Mouse (Mus musculus): ENCODE measurements around the gene Syngr4. TPM values are rescaled to one million over a fixed set of nuclear protein-coding genes. Genes with fewer than 3 reads are reported as not detected.

The Syngr4 gene
- total and polyA plus RNA-seq, 2 experiments: not detected

DNA sequence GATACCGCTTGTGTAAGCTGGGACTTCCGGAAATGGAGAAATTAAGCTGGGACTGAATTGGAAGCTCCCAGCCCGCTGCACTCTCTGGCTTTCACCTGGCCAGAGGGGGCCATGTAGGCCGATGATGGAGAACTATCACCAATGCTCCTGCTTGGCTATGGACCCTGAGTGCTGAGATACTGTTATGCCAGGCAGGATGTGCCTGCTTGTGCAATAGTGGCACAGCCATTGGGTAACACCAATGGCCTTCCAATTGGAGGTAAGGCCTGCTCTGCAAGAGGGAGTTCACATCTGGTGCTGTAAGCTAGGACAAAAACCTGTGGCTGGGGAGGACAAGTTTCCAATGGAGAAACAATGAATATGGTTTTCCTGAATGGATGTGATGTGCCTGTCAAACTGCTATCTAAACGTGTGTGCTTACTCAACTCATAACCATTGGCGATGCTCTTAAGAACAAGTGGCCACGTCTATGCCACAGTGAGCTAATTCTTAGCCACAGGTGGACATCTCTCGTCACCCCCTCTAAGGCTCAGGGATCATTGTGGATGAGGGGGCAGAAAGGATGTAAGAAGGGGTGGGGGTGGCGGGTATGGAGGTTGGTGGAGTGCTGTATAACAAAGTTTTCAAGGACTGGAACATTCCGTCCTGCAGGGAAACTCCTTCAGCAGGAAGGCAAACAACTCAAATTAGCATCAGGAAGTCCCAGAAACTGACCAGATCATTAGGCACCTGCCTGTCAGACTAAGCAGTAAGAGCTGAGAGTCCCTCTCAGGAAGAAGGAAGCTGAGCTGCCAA lies 53.4 kb downstream of the Syngr4 start:
- no peaks in the 10 kb centered on the region for H3K27me3 ChIP-seq (ENCODE audit: control insufficient read depth, insufficient read depth, low read length)
- 91% methylated on average over 10 of the region's 10 CpGs for WGBS
- H3K4me3 ChIP-seq (ENCODE audit: insufficient read depth, low read depth, low read length): no peak overlapping the region
- no peaks in the 10 kb centered on the region for H3K4me1 ChIP-seq (ENCODE audit: control insufficient read depth, insufficient read depth, low read length)
- no peak overlapping the region for H3K27ac ChIP-seq (replicated peaks; ENCODE audit: insufficient read depth, low read depth, low read length)
- TF ChIP-seq CTCF (IDR thresholded peaks at IDR 0.05; ENCODE audit: low read depth, low read length): no peak
- TF ChIP-seq POLR2A (IDR thresholded peaks at IDR 0.05; ENCODE audit: extremely low read depth, insufficient read depth, low read length): no peak
- H3K9ac ChIP-seq (ENCODE audit: low read depth, low read length): no peak overlapping the region
- DNase-seq (ENCODE audit: extremely low read depth, low read depth, low spot score): no peak
- no peaks in the 10 kb centered on the region for H3K79me2 ChIP-seq (ENCODE audit: control insufficient read depth, insufficient read depth, low read length)
- no peaks in the 10 kb centered on the region for H3K36me3 ChIP-seq (ENCODE audit: control insufficient read depth, insufficient read depth, low read length)

Other genes with a start within 250 kb of the Syngr4 start
- gene Fut2, start 230.3 kb downstream of the Syngr4 start, total RNA-seq (2014; rRNA removed): 0.18 TPM in 1 of 2 replicates, not detected in the other
- gene Fut2, start 230.3 kb downstream of the Syngr4 start, polyA plus RNA-seq (2012; rRNA removed): 0.05 and 0.14 TPM in 2 replicates
- gene Ntn5, start 212.7 kb downstream of the Syngr4 start, total RNA-seq (2014; rRNA removed): not detected in 2 replicates
- not detected in 2 replicates for gene Ntn5, start 212.7 kb downstream of the Syngr4 start, polyA plus RNA-seq (2012; rRNA removed)
- not detected in 2 replicates for gene Sec1, start 202.3 kb downstream of the Syngr4 start, total RNA-seq (2014; rRNA removed)
- not detected in 2 replicates for gene Sec1, start 202.3 kb downstream of the Syngr4 start, polyA plus RNA-seq (2012; rRNA removed)
- 0.09 and 0.13 TPM in 2 replicates for gene Car11, start 196.9 kb downstream of the Syngr4 start, total RNA-seq (2014; rRNA removed)
- gene Car11, start 196.9 kb downstream of the Syngr4 start, polyA plus RNA-seq (2012; rRNA removed): 0.59 and 1.6 TPM in 2 replicates
- gene Dbp, start 191.6 kb downstream of the Syngr4 start, total RNA-seq (2014; rRNA removed): 93.0 and 110 TPM in 2 replicates
- 8.6 and 17.0 TPM in 2 replicates for gene Dbp, start 191.6 kb downstream of the Syngr4 start, polyA plus RNA-seq (2012; rRNA removed)
- 436 and 542 TPM in 2 replicates for gene Rpl18, start 181.3 kb downstream of the Syngr4 start, total RNA-seq (2014; rRNA removed)
- gene Rpl18, start 181.3 kb downstream of the Syngr4 start, polyA plus RNA-seq (2012; rRNA removed): 366 and 534 TPM in 2 replicates
- 13.4 and 15.2 TPM in 2 replicates for gene Sphk2, start 178.7 kb downstream of the Syngr4 start, total RNA-seq (2014; rRNA removed)
- 62.9 and 80.1 TPM in 2 replicates for gene Sphk2, start 178.7 kb downstream of the Syngr4 start, polyA plus RNA-seq (2012; rRNA removed)
- 0.18 TPM in 1 of 2 replicates, not detected in the other for gene Fam83e, start 175.5 kb downstream of the Syngr4 start, total RNA-seq (2014; rRNA removed)
- gene Fam83e, start 175.5 kb downstream of the Syngr4 start, polyA plus RNA-seq (2012; rRNA removed): 0.05 and 0.10 TPM in 2 replicates
- not detected in 2 replicates for gene Spaca4, start 170.9 kb downstream of the Syngr4 start, total RNA-seq (2014; rRNA removed)
- gene Spaca4, start 170.9 kb downstream of the Syngr4 start, polyA plus RNA-seq (2012; rRNA removed): not detected in 2 replicates
- not detected in 2 replicates for gene Lmtk3, start 113.0 kb downstream of the Syngr4 start, total RNA-seq (2014; rRNA removed)
- gene Lmtk3, start 113.0 kb downstream of the Syngr4 start, polyA plus RNA-seq (2012; rRNA removed): 0.02 TPM in 1 of 2 replicates, not detected in the other
- gene Sult2b1, start 112.0 kb downstream of the Syngr4 start, total RNA-seq (2014; rRNA removed): not detected in 2 replicates
- 0.10 TPM in 1 of 2 replicates, not detected in the other for gene Sult2b1, start 112.0 kb downstream of the Syngr4 start, polyA plus RNA-seq (2012; rRNA removed)
- 18.1 and 20.9 TPM in 2 replicates for gene Cyth2, start 82.1 kb downstream of the Syngr4 start, total RNA-seq (2014; rRNA removed)
- gene Cyth2, start 82.1 kb downstream of the Syngr4 start, polyA plus RNA-seq (2012; rRNA removed): 14.2 and 14.8 TPM in 2 replicates
- 0.07 TPM in 1 of 2 replicates, not detected in the other for gene Kcnj14, start 71.9 kb downstream of the Syngr4 start, total RNA-seq (2014; rRNA removed)
- 0.11 TPM in 1 of 2 replicates, not detected in the other for gene Kcnj14, start 71.9 kb downstream of the Syngr4 start, polyA plus RNA-seq (2012; rRNA removed)
- 5.3 and 6.8 TPM in 2 replicates for gene Grwd1, start 65.8 kb downstream of the Syngr4 start, total RNA-seq (2014; rRNA removed)
- 7.5 and 11.0 TPM in 2 replicates for gene Grwd1, start 65.8 kb downstream of the Syngr4 start, polyA plus RNA-seq (2012; rRNA removed)
- 68.9 and 85.4 TPM in 2 replicates for gene Kdelr1, start 23.9 kb downstream of the Syngr4 start, total RNA-seq (2014; rRNA removed)
- 253 and 258 TPM in 2 replicates for gene Kdelr1, start 23.9 kb downstream of the Syngr4 start, polyA plus RNA-seq (2012; rRNA removed)
- gene Grin2d, start 18.3 kb downstream of the Syngr4 start, total RNA-seq (2014; rRNA removed): under 0.01 and 0.07 TPM in 2 replicates
- gene Grin2d, start 18.3 kb downstream of the Syngr4 start, polyA plus RNA-seq (2012; rRNA removed): 0.19 and 0.20 TPM in 2 replicates
- gene Tmem143, start 227 bp upstream of the Syngr4 start, total RNA-seq (2014; rRNA removed): 16.6 and 27.7 TPM in 2 replicates
- 53.7 and 59.5 TPM in 2 replicates for gene Tmem143, start 227 bp upstream of the Syngr4 start, polyA plus RNA-seq (2012; rRNA removed)
- 2.1 and 3.6 TPM in 2 replicates for gene Emp3, start 24.7 kb upstream of the Syngr4 start, total RNA-seq (2014; rRNA removed)
- gene Emp3, start 24.7 kb upstream of the Syngr4 start, polyA plus RNA-seq (2012; rRNA removed): 8.5 and 13.6 TPM in 2 replicates
- gene Ccdc114, start 27.4 kb upstream of the Syngr4 start, total RNA-seq (2014; rRNA removed): 0.18 TPM in 1 of 2 replicates, not detected in the other
- 0.06 and 0.32 TPM in 2 replicates for gene Ccdc114, start 27.4 kb upstream of the Syngr4 start, polyA plus RNA-seq (2012; rRNA removed)
- gene Abcc6, start 133.6 kb upstream of the Syngr4 start, total RNA-seq (2014; rRNA removed): 86.3 and 116 TPM in 2 replicates
- 120 and 192 TPM in 2 replicates for gene Abcc6, start 133.6 kb upstream of the Syngr4 start, polyA plus RNA-seq (2012; rRNA removed)
- 15.3 and 21.7 TPM in 2 replicates for gene Nomo1, start 137.0 kb upstream of the Syngr4 start, total RNA-seq (2014; rRNA removed)
- 16.9 and 19.7 TPM in 2 replicates for gene Nomo1, start 137.0 kb upstream of the Syngr4 start, polyA plus RNA-seq (2012; rRNA removed)
- not detected in 2 replicates for gene Kcnj11, start 204.1 kb upstream of the Syngr4 start, total RNA-seq (2014; rRNA removed)
- not detected in 2 replicates for gene Kcnj11, start 204.1 kb upstream of the Syngr4 start, polyA plus RNA-seq (2012; rRNA removed)